Mouse (Mus musculus): ENCODE results near the gene Btbd9.
"Not testable (repeated sequence)": the region's sequence is repeated elsewhere in the genome, so short reads cannot be mapped to it uniquely, and the experiment has no call there.

DNA sequence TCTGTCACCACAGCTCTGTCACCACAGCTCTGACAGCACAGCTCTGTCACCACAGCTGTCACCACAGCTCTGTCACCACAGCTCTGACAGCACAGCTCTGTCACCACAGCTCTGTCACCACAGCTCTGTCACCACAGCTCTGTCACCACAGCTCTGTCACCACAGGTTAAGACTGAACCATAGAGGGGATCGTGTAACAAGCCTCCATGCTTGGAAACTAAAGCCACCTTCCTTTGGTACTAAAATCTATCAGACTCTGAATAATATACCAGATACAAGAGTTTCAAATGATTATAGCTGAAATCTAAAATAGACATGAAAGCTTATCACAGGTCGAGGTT lies 57.1 kb downstream of the Btbd9 start:
- not testable (repeated sequence) for TF ChIP-seq CTCF (conservative IDR thresholded peaks at IDR 0.05; ENCODE audit: insufficient read depth, insufficient read length, low read depth, low read length); POLR2A (IDR thresholded peaks at IDR 0.05; ENCODE audit: low read depth, low read length)
